Mouse (Mus musculus) right cerebral cortex, postnatal 36 days (tissue): ENCODE measurements at regions not wholly inside any gene's neighbourhood (a gene's known extent, or its start where the extent isn't known, plus 50 kb on each side); places are given as distances from the start of the nearest gene placed in this dataset.

ENCODE experiments used
- DNase-seq, 2 experiments: peaks; one replicate each; pipeline ENCODE4 v3.0.0; 2022; ENCODE audit warnings: low spot score in 2 of 2, mixed read lengths in 1 of 2

GRCm38 (mm10) chr5:106320039-106320438 lies 137.9 kb downstream of the Barhl2 start:
- no peak for DNase-seq

DNA sequence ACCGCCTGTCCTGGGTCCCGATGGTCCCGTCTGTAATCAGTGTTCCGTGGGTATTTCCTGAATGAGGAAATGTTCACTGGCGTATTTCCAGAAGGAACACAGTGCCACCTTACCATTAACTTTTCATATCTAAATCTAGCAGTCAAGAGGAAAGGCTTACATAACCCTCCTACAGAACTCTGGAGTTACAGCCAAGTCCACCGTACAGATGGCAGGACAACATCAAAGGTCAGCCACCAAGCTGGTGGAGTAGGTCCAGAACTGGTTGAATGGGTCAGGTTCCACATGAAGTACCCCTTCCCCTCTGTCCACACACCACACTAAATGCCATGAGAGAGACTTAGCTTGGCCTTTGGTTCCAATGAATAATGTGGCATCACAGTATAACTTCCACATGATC lies 139.7 kb downstream of the Barhl2 start:
- DNase-seq = no peak

DNA sequence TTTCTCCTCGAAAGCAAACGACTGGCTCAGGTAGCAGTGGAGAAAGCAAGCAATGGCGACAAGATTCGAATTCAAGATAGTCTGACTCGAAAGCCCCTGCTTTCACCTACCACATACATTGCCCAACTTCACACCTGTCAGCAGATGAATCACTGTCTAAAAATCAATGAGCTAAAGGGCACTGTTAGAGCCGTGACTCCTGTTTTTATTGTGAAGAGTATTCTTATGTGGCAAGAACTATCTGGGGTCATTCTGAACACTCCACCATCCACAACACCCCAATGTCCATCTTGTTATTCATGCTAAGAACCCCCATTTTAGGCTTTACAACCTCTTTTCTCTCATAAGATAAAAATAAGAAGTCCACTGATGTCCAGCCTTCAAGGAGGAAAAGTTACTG lies 144.1 kb downstream of the Barhl2 start:
- no peak for DNase-seq

- no peak for DNase-seq
These were observed 156.6 kb downstream of the Barhl2 start for GRCm38 (mm10) chr5:106301372-106301771.

DNA sequence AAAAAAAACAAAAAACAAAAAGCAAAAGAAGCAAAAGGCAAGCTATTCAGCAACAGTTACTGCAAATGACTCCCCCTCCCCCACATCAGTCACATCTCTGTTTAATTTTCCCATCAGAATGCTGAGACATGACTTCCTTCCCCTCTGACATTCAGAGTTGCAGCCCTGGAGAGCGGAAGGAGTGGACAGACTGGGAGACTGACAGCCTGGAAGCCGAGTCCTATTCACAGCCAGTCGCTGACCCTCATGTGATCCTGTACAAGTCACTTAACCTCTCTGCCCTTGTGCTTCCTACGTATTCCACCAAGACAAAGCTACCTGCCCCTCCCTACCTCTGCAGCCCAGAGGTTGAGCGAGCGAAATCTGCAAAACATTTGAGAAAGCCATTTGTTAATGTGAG lies 161.2 kb downstream of the Barhl2 start:
- DNase-seq = no peak

GRCm38 (mm10) chr5:106295993-106296392 lies 162.0 kb downstream of the Barhl2 start:
- DNase-seq = no peak

GRCm38 (mm10) chr5:106295538-106295937 lies 162.4 kb downstream of the Barhl2 start:
- no peak for DNase-seq

- DNase-seq = no peak
These were observed 165.4 kb downstream of the Barhl2 start for GRCm38 (mm10) chr5:106292387-106293229.

DNA sequence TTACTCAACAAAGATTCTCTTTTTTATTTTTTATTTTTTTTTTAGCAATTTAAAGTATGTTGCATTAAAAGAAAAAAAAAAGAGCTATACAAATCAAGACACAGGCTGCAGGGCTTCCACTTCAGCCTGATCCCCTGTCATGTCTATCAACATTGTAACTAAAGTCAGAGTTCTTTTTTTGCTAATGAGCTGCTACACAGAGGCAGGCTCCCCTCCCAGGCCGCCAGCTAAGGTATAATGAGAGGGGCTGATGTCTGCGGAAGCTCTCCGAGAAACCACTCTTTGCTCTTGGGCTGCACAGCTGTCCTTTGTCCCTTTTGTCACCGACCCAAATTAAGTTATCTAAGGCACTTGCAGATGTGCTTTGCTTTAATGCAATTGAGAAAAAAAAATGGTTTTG lies 172.8 kb downstream of the Barhl2 start:
- no peak for DNase-seq

GRCm38 (mm10) chr5:106284731-106285130 lies 173.2 kb downstream of the Barhl2 start:
- DNase-seq = no peak

DNA sequence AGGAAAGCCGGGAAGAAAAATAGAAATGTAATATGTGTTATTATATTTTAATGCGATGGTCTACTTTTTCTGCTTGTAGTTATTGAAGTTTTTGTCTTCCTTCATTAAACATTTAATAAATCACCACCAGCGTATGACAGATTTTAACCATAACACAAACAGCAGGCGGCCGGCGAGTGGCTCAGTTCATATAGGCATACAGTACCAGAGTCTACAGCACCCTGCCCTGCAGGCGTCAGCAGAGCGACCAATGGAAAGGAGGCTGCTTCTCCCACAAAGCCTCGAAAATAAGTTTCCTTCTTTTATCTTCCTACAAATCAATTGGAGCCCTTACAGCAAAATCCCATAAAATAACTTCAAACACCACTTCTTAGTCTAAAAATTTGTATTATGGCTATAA lies 175.3 kb downstream of the Barhl2 start:
- DNase-seq = no peak

- no peak for DNase-seq
These were observed 180.2 kb downstream of the Barhl2 start for GRCm38 (mm10) chr5:106277786-106278185.

- no peak for DNase-seq
These were observed 180.7 kb downstream of the Barhl2 start for GRCm38 (mm10) chr5:106277231-106277630.

DNA sequence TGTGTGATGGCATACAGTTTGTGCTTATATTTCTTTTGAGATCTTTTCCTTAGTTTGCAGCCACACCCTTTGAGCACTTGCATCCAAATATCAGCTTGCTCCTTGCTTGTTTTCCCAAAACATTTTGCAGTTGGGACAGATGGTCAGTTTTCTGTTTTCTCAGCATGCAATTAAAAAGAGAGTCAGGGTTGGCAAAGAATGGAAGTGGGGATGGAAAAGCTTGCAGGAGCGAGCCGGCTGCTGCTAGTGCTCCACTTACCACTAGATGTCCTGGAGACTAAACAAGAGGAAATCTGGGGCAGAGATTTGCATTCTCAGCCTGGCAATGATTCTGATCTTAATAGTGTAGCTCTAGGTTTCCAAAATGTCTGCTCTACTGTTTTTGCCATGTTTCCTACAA lies 181.8 kb downstream of the Barhl2 start:
- peak in 1 of 2 experiments; percentile 3 for DNase-seq

DNA sequence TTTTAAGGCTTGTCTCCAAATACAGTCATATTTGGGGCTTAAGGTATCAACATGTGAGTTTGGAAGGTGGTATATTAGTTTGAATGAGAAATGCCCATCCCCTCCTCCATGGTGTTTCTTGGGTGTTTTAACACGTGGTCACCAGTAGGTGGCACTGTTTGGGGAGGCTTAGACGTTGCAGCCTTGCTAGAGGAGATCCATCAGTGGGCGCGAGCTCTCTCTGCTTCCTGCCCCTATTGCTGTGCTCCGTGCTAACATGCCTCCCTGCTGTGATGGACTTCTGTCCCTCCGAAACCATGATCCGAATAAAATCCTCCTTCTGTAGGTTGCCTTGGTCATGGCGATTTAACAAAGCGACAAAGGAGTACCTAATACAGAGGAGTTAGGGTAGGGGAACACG lies 183.3 kb downstream of the Barhl2 start:
- DNase-seq = no peak

DNA sequence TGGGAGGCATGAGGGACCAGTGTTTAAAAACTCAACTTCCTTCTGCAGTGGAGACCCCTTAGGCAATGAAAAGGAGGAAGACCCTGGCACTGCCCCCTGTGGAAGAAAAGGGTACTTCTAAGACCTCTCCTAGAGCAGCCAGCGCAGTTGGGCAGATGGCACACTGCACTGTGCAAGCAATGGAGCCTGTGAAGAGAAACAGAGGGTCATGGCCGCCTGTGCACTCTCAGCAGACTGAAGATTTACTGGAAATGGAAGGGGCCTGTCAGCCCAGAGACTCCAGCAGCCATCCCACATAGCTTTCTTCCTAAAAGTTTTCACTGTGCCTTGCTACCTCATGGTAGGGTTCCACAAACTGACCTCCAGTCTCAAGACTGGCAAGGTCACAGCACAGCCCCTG lies 193.4 kb downstream of the Barhl2 start:
- DNase-seq = no peak

DNA sequence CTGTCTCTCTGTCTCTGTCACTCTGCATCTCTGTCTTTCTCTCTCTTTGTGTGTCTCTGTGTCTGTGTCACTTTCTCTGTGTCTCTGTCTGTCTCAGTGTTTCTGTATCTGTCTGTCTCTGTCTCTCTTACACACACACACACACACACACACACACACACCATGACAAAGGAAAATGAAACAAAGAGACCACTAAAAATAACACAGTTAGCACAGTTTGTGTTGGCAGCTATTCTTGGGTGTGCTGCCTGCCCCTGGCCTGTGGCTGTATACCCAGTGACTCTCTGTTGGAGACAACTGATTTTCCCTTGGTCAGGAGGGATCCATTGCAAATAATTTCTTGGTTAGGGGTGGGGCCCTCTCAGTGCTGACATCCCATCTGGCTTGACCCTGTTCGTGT lies 200.8 kb downstream of the Barhl2 start:
- DNase-seq = no peak

GRCm38 (mm10) chr5:106229154-106229553 lies 228.8 kb downstream of the Barhl2 start:
- DNase-seq = no peak

- DNase-seq = no peak
These were observed 233.8 kb downstream of the Barhl2 start for GRCm38 (mm10) chr5:106224141-106224540.

DNA sequence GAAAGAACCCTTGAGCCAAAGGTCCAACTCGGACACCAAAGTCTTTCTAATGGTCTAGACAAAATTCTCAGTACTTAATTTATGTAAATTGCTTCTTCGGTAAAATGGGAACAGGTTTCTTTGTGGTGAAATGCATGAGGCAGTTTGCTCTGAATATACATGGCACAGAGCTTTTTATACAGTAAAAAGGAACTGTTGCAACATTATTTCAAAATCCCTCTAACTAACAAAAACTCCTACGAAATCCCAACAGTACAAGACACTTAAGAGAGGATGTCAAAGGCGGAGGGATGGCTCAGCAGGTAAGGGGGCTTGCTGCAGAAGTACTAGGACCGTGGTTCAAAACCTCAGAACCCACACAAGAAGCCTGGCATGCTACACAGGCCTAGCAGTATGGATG lies 248.4 kb downstream of the Barhl2 start:
- DNase-seq = no peak

DNA sequence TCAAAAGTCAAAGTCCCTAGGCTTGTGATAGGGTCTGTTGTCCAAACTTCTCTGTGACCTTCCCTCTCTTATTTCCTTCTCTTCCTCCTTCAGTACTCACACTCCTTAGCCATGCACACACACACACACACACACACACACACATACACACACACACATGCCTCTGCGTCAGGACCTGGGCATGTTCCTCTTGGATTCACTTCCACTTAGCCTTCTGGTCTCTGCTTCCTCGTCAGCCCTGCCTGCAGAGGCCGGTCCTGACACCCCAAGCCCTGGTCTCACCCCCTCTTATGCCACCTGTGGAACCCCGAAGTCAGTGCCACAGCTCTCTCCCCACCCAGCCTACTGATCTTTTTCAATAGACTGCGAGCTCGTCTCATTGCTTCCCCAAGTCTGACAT lies 250.3 kb downstream of the Barhl2 start:
- DNase-seq = no peak

- DNase-seq = no peak
These were observed 252.2 kb downstream of the Barhl2 start for GRCm38 (mm10) chr5:106205724-106206123.

DNA sequence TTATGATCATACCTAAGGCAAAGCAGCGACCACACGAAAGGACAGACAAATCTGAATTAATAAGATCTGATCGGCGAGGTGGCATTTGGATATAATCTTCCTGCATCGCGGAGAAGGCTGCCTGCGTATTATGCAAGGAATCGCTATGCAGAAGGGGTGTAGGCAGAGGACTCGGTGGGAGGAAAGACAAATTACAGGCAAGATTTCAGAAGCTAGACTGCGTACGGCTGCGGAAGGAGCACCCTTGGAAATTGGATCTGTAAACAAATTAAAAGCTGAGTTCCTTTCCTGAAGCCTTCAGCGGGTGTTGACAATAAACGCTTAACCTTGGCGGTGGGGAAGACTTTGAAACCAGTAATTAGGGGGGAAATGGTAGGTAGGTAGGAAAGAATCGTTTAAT lies 257.3 kb downstream of the Barhl2 start:
- DNase-seq = peak; percentile 13 to 27

DNA sequence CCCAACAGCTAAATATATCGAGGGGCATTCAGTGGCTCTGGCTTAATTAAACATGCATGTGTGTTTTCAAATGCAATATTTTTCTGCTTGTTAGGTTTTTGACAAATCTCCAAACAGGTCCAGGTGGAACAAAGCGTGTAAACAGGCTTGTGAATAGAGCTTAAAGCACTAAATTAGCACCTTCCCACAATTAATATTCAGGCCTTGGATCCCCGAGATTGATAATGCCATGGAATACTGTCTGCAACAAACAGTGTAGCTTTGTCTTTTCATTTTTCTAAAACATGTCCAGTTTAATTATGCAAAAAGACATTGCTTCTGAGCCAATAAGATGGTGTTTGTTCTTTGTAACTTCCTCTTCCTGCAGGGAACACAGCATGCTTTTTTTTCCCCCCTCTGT lies 258.9 kb downstream of the Barhl2 start:
- DNase-seq = no peak
